Mouse (Mus musculus) liver, embryonic 14.5 days (tissue): ENCODE measurements around the gene Tm9sf1. TPM values are rescaled to one million over a fixed set of nuclear protein-coding genes. Genes with fewer than 3 reads are reported as not detected.

ENCODE experiments used
- ATAC-seq: fragments of 200-750 bp; cut with Nextera tagmentation; 2 replicates; pipeline ENCODE4 v1.8.0; 2017; ENCODE audit warnings: moderate number of reproducible peaks, mild to moderate bottlenecking, moderate library complexity; ENCODE audit not compliant: insufficient read depth
- DNase-seq, 3 experiments: peaks; one replicate each; pipeline ENCODE4 v3.0.0-alpha.2; 2012 to 2013; ENCODE audit warnings: low read depth in 3 of 3, low spot score in 3 of 3
- H3K27ac ChIP-seq: fragments of 300-500 bp; sonication (generic); 2 replicates; pipeline ENCODE4 v1.5.1; 2014; ENCODE audit warnings: moderate library complexity, mild to moderate bottlenecking, control low read depth, inconsistent platforms
- H3K27me3 ChIP-seq: fragments of 300-500 bp; sonication (generic); 2 replicates; pipeline ENCODE4 v1.6.1; 2014; ENCODE audit warnings: mild to moderate bottlenecking, low read length, moderate library complexity; ENCODE audit not compliant: control insufficient read depth, insufficient read depth
- H3K36me3 ChIP-seq: fragments of 300-500 bp; sonication (generic); replicated peaks from 2 replicates; pipeline ENCODE4 v1.6.1; 2014; ENCODE audit warnings: low read depth; ENCODE audit not compliant: control insufficient read depth, insufficient read depth
- H3K4me1 ChIP-seq, 2 experiments: fragments of 200-500 bp in 1 of 2; fragments of 300-500 bp in 1 of 2; sonication (generic) in 1 of 2; replicated peaks; 2 replicates each; pipeline ENCODE4 v1.6.1; 2012 to 2014; ENCODE audit warnings: antibody characterized with exemption in 1 of 2, inconsistent platforms in 1 of 2, low read length in 1 of 2; ENCODE audit not compliant: control insufficient read depth in 2 of 2, insufficient read depth in 2 of 2
- H3K4me2 ChIP-seq: fragments of 300-500 bp; sonication (generic); 2 replicates; pipeline ENCODE4 v1.6.1; 2014; ENCODE audit warnings: low read depth, mild to moderate bottlenecking, control low read depth, moderate library complexity
- H3K4me3 ChIP-seq, 2 experiments: fragments of 200-500 bp in 1 of 2; fragments of 300-500 bp in 1 of 2; sonication (generic) in 1 of 2; 2 replicates each; pipeline ENCODE4 v1.5.1; 2012 to 2014; ENCODE audit warnings: low read depth in 2 of 2, low read length in 2 of 2, mild to moderate bottlenecking in 2 of 2, control low read depth in 1 of 2, inconsistent platforms in 1 of 2, moderate library complexity in 1 of 2; ENCODE audit not compliant: insufficient read depth in 1 of 2
- H3K9ac ChIP-seq: fragments of 300-500 bp; sonication (generic); replicated peaks from 2 replicates; pipeline ENCODE4 v1.6.1; 2014; ENCODE audit warnings: mild to moderate bottlenecking, control low read depth, moderate library complexity
- H3K9me3 ChIP-seq: fragments of 300-500 bp; sonication (generic); 2 replicates; pipeline ENCODE4 v1.6.1; 2016; ENCODE audit warnings: low read length, mixed read lengths; ENCODE audit not compliant: control insufficient read depth
- CTCF ChIP-seq: IDR thresholded peaks from 2 replicates; pipeline ENCODE4 v1.5.1; 2016; ENCODE audit warnings: antibody characterized with exemption, low read depth, control low read depth
- EP300 ChIP-seq: IDR thresholded peaks from 2 replicates; pipeline ENCODE4 v1.6.1; 2016; ENCODE audit warnings: antibody characterized with exemption, low read depth
- WGBS: fragments of 180-500 bp; shearing (Covaris S2); extraction: QIAGEN DNeasy Blood & Tissue Kit; methylation state at CpG from one replicate; pipeline ENCODE4 v1.1.7; 2014; ENCODE audit not compliant: insufficient replicate concordance; 5-methylcytosine and 5-hydroxymethylcytosine counted together
- polyA plus RNA-seq, 2 experiments: library from polyadenylated mRNA; depleted of rRNA in 1 of 2; stranded (reverse) in 1 of 2; unstranded in 1 of 2; fragments of >200 nt; fragmentation: Nextera tagmentation in 1 of 2; extraction: Ambion mirVana in 1 of 2; gene quantifications; 2 replicates each; pipeline versions ENCODE4 v1.2.1 to v1.2.3; 2012 to 2014

Tm9sf1 gene
- polyA plus RNA-seq, 2 experiments = 26.4 to 42.8 TPM

GRCm38 (mm10) chr14:55635523-55636007, 8.0 kb downstream of the Tm9sf1 start, which contains the start of gene Ipo4:
TSS of gene Ipo4 (minus strand) at chr14:55635957.
- H3K27ac ChIP-seq = no peak within 1 kb of the TSS
- peak; percentile 70 to 71 (median 71) for DNase-seq
- no peak for TF ChIP-seq EP300
- no peak for TF ChIP-seq CTCF
- peak within 1 kb of the TSS; percentile 39 for H3K9ac ChIP-seq
- peaks cover 0 to 3% of the 10 kb centered on the region in 2 experiments; a peak in 1 of 4 replicates for H3K4me1 ChIP-seq
- H3K4me3 ChIP-seq = peak within 1 kb of the TSS; percentile 59 to 60
- peaks cover 40% of the 10 kb centered on the region for H3K36me3 ChIP-seq
- peak within 1 kb of the TSS; percentile 80 for H3K4me2 ChIP-seq
- H3K27me3 ChIP-seq = no peaks in the 10 kb centered on the region
- no peaks in the 10 kb centered on the region for H3K9me3 ChIP-seq
- WGBS = 2% methylated on average over 33 of the region's 33 CpGs
- ATAC-seq = peak; percentile 77

GRCm38 (mm10) chr14:55634874-55635522, 8.6 kb downstream of the Tm9sf1 start:
- Histone ChIP-seq H3K27me3 (no peaks in the 10 kb centered on the region), H3K4me3 (peak overlapping the region; percentile 59 to 60), H3K9ac (peak overlapping the region; percentile 39), H3K4me1 (peaks cover 0 to 3% of the 10 kb centered on the region in 2 experiments; a peak in 1 of 4 replicates), H3K36me3 (peaks cover 43% of the 10 kb centered on the region), H3K27ac (no peak overlapping the region), H3K4me2 (peak overlapping the region; percentile 80), H3K9me3 (no peaks in the 10 kb centered on the region)
- 4% methylated on average over 23 of the region's 23 CpGs for WGBS
- DNase-seq (no peak), ATAC-seq (peak; percentile 48)
- no peak for TF ChIP-seq CTCF
- no peak for TF ChIP-seq EP300

DNA sequence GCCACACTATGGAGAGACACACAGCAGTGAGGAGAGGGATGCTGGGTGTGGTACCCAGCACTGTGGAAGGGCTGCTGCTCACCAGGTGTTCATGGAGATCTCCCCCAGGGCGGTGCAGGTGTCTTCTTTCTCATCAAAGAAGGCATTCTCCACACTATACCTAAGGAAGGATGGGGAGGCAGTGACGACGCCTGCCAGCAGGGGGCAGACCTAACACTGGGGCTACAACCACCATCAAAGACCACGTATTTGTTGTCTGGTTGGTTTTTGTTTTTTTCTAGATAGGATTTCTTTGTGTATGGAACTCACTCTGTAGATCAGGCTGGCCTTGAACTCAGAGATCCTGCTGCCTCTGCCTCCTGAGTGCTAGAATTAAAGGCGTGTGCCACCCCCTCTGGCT, 14.3 kb downstream of the Tm9sf1 start:
- no peaks in the 10 kb centered on the region for H3K27me3 ChIP-seq
- no peaks in the 10 kb centered on the region for H3K9me3 ChIP-seq
- H3K9ac ChIP-seq = no peak overlapping the region
- TF ChIP-seq CTCF = peak; percentile 96
- no peak for TF ChIP-seq EP300
- no peak for DNase-seq
- H3K4me3 ChIP-seq = no peak overlapping the region
- no peak overlapping the region for H3K4me2 ChIP-seq
- no peak; the same call in 1 of the 2 replicates for ATAC-seq
- H3K27ac ChIP-seq = no peak overlapping the region
- WGBS = 30% methylated on average over 5 of the region's 5 CpGs
- peaks cover 35% of the 10 kb centered on the region for H3K36me3 ChIP-seq
- H3K4me1 ChIP-seq = peaks cover 0 to 3% of the 10 kb centered on the region in 2 experiments; a peak in 1 of 4 replicates

GRCm38 (mm10) chr14:55628077-55628827, 15.4 kb downstream of the Tm9sf1 start:
- 72% methylated on average over 27 of the region's 27 CpGs for WGBS
- Histone ChIP-seq H3K4me1 (peaks cover 0 to 3% of the 10 kb centered on the region in 2 experiments; a peak in 1 of 4 replicates), H3K36me3 (peaks cover 35% of the 10 kb centered on the region), H3K9ac (no peak overlapping the region), H3K4me2 (no peak overlapping the region), H3K27ac (no peak overlapping the region), H3K4me3 (no peak overlapping the region), H3K9me3 (no peaks in the 10 kb centered on the region), H3K27me3 (no peaks in the 10 kb centered on the region)
- ATAC-seq = peak; percentile 39; the same call in 1 of the 2 replicates
- TF ChIP-seq EP300 = no peak
- no peak for TF ChIP-seq CTCF
- no peak for DNase-seq
